Mouse (Mus musculus): ENCODE results near the gene Crct1. TPM values are rescaled to one million over a fixed set of nuclear protein-coding genes. Genes with fewer than 3 reads are reported as not detected.

The Crct1 gene
- not detected for total RNA-seq (2021)
- long read RNA-seq, experiment 1, result 0 reads
- long read RNA-seq, experiment 2, result 0 reads

DNA sequence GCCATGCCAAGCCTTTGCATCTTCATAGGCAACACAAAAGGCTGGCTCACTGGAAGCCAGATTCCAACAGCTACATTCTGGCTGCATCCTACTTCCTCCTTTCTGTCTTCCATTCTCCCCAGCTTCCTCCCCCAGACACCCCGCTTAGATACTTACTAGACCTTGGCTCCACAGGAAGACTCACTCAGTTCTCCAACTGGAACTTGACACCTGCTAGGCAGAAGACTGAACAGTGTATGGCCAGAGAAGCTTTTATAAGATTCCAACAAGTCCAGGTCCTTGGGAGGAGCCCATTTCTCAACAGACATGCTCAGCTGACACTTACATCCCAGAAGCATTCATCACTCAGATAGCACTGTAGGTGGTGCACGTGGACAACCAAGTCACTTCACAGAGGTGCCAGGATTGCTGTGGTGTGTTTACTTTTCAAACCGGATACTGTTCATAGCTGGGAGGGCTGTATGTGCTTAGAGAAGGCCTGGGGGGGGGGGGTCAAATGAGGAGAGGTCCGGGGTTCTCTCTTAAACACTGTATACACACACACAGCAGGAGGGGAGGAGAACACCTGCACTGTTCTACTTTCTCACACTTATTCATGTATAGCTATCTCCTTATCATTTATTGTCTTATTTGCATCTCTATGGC is at the start of gene Crct1:
Gene Crct1, minus strand, starts transcription at position 228 of the 645 bp plus-strand sequence.
- DNase-seq, result no peak
- intact Hi-C loops (cut with DNase I; ENCODE audit: low total_unique reads), result no loop called here

DNA sequence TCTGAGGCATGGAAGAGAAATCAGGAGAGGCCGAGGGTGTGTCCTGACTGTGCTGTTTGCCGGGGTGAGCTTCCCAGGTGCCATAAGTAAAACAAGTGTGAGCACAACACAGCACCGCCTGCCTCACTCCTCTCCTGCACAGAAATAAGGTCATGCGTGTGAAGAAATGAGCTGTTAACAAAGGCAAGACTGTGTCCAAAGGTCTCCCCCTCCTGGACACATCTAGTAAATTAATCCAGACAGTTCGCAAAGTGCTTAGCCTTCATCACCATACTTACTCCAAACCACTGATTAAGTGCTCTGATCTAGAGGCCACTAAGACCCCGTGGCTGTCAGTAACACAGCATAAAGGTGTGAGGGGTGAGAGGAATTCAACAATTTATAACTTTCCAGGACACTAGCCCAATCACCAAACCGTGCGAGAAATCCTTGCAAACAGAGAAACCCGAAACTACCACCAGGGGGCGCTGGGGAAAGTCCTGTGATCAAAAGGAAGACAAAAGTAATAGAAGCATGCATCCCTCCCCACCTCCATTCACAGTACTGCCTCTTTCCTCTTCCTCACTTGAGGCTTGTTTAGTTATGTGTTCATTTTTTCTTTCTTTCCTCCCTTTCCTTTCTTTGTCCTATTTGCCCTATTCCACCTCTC is 37.5 kb upstream of the Crct1 start:
- no peak for DNase-seq
- intact Hi-C loops (cut with DNase I; ENCODE audit: low total_unique reads), result no loop called here

DNA sequence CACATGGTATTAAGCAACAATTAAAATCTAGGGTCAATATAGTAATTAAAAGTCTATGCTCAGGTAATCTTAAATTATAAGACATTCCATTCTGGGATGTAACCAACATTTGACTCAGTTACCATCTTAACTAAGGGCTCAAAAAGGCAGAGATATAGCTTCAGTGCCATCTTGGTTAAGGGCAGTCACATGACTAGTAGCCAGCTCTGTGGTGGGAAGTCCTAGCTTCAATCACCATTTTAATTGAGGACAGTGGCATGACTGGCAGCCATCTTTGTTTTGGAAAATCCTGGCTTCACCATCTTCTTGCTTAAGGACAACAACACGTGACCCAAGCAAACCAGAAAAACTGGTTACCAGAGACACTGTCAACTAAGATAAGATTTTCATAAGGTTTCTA is 34.7 kb upstream of the Crct1 start:
- intact Hi-C loops (cut with DNase I; ENCODE audit: low total_unique reads), result no loop called here
- DNase-seq, result no peak

DNA sequence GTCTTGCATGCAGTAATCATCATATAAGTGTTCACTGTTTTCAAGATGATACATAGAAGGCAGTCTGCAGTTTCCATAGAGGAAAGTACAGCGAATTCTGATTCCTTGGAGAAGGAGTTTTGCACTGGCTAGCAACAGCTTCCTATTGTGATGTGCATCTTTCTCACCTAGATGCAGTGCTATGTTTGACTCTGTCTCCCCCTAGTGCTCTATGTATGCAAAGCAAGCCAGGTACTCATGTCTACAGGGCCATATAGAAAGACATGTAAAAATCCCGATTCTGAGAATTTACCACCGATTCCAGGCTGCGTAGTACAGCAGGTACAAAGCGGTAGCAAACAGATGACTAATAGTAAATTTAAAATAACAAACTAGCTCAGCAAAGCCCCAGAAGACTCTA is 16.0 kb upstream of the Crct1 start:
- DNase-seq, result no peak
- intact Hi-C loops (cut with DNase I; ENCODE audit: low total_unique reads), result no loop called here

DNA sequence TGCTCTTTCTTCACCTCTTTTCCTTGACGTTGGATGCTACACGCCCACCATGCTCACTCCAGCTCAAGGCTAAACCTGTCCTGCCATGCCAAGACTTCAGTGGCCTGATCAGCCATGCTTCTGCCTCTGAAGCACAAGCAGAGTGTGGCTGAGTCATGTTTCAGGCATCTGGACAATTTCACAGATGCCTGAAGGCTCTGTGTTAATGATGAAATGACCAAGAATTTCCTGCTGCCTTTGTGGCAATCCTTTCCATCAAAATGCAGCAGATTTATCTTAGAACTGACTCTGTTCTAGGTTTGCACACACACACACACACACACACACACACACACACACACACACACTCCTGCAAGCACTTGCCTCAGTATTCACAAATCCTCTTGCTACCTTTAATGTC is 10.0 kb upstream of the Crct1 start:
- intact Hi-C loops (cut with DNase I; ENCODE audit: low total_unique reads), result no loop called here
- no peak for DNase-seq

DNA sequence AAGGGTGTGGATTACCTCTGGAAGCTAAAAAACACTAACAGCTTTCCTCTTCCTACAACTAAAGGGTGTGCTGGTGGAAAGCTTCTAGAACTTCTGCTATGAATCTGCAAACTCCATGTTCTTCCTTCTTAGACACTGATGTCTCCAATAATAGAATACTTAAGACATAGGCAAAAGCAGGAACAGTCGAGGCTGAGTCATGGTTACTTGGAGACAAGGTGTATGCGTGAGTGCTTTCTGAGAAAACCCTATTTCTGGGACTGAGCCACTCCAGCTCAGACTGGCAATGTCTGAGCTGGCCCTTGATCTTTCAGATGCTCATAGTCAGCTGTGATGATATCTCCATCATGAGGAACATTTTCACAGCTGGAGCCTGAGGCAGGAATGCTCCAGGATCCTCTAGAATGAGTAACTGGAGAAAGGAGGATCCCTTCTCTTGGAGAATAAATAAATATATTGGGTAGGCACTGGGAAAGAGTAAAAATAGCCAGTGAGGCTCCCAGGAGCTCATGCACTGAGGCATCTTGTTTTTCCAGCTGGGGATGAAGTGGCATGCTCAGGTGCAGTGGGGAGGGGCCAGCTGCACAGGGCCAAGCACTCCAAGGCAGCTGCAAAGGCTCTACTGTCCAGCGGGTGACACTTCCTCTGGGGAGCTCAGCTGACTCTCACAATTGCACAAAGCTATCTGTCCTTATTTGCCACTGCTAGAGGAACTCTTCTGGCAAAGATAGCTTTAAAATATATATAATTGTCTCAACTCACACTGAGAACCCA is 8.1 kb upstream of the Crct1 start:
- no peak for DNase-seq
- intact Hi-C loops (cut with DNase I; ENCODE audit: low total_unique reads), result no loop called here

DNA sequence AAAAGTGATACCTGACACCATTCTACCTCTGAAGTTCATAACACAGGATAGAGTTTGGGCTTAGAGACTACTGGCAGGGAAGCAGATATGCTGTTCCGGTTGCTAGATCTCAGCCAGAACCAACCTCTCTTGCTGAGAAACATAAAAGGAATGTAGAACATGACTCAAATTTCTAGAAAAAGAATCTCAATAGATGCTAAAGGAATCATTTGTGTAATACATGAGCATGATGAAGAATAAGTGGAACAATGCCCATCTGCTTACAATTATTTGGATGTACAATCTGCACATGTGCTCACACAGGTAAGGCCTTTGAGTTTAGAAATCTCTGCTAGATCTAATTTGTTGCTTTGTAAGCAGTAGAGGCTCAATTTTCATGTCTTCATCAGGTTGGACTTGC is 5.7 kb upstream of the Crct1 start:
- no peak for DNase-seq
- intact Hi-C loops (cut with DNase I; ENCODE audit: low total_unique reads), result no loop called here

DNA sequence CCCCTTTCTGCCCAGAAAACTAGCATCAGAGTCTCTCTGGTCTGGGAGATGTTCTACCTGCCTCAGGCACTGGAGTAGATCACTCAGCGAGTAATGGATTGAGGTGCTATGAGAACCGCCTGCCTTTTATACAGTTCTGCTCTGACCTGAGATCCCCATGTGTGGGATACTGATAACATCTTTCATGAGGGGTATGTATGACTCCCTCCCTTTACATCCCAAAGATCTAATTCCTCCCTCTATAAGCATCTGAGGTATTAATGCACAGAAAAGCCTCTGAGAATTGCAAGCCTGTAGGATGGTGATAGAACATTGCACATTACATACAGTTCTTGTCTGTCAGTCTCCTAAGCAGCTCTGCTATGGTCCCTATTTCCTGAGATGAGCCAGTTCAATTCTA is 3.5 kb upstream of the Crct1 start, which contains the start of gene Lce1m:
Gene Lce1m, minus strand, starts transcription at position 101 of the 400 bp plus-strand sequence.
- DNase-seq, result no peak
- intact Hi-C loops (cut with DNase I; ENCODE audit: low total_unique reads), result no loop called here

DNA sequence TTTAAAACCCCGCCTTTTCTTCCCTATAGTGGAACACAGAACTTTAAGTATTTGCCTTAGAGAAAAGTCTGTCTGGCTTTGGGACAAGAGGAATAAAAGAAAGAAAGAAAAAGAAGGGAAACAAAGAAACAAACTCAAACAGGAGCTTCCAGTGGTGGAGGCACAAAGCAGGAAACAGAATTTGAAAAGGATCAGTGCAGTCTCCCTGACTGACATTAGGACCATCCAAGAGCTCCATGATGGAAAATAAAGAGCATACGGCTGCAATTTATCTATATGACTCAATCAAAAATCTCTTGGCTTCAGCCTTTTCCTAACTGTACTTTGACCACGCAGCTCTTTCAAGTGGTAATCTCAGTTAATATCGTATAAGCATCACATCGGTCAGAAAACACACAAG is 616 bp downstream of the Crct1 start:
- no peak for DNase-seq
- intact Hi-C loops (cut with DNase I; ENCODE audit: low total_unique reads), result no loop called here

DNA sequence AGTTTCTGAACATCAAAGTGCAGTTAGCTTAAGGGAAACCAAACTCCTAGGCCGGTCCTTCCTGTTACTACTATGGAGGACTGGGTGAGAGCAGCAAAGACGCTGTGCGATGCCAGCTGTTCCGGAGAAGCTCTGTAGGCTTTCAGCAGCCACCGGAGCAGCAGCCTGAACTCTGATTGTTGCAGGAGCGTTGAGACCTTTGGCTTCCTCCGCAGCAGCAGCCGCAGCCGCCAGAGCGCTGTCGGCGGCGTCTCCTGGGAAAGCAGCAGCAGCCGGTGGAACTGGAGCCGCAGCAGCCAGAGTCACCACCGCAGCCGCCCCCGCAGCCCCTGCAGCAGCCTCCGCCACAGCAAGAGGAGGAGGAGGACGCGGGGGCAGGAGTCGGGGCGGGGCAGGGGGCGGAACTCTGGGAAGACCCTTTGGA is 1.1 kb downstream of the Crct1 start:
- peak; percentile 25 for DNase-seq
- intact Hi-C loops (cut with DNase I; ENCODE audit: low total_unique reads), result no loop called here

DNA sequence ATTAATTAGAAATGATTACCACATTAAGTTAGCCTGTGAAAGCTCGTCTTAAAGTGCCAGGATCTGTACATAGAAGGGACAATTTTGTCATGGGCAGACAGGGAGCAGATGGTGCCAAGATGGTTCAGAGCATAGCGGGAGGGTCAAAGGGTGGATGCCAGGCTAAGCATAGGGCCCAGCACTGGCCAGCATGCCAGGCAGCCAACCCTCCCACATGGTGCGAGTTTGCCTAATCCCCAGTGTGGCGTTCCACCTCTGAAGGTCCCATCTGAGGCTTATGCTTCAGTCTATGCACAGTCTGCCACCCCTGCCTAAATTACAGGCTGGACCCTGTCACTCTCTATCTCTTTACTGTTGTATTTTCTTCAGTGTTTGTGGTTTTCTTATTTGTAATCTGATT is 12.6 kb downstream of the Crct1 start:
- intact Hi-C loops (cut with DNase I; ENCODE audit: low total_unique reads), result no loop called here
- no peak for DNase-seq

DNA sequence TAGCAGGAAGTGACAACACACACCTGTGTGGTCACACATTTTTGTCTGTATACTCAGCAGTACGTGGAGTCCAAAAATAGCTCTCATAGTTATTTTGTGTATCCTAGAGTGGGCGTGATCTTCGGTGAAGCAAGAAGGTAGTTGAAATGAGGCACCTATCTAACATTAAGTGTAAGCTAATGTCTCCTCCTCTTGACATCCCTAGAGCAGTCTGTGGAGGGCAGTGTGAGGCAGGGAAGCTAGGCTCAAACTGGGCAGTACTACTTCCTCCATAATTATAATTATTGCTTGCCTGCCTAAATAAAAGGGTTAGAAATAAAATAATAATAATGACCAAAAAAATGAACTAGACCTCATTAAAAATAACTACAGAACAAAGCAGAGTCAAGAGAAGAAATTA is 14.9 kb downstream of the Crct1 start:
- intact Hi-C loops (cut with DNase I; ENCODE audit: low total_unique reads), result no loop called here
- no peak for DNase-seq

DNA sequence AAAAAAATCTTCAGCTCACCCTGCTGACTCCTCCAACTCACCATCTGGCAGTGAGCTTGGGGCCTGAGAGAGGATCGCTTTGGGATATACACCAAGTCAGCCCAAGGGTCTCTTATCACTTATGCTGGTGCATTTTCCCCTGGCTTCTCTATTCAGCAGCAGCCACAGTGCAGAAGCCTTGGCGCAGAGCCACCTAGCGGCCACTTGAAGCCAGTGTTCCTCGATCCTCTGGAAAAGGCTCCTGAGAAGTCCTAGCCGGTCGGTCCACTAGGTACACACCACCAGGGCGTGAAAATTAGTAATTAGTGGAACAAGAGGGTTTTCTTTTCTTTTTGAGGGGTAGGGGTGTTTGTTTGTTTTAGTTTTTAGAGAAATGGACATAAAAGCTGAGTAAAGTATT is 16.8 kb downstream of the Crct1 start:
- intact Hi-C loops (cut with DNase I; ENCODE audit: low total_unique reads), result no loop called here
- peak; percentile 70 for DNase-seq

DNA sequence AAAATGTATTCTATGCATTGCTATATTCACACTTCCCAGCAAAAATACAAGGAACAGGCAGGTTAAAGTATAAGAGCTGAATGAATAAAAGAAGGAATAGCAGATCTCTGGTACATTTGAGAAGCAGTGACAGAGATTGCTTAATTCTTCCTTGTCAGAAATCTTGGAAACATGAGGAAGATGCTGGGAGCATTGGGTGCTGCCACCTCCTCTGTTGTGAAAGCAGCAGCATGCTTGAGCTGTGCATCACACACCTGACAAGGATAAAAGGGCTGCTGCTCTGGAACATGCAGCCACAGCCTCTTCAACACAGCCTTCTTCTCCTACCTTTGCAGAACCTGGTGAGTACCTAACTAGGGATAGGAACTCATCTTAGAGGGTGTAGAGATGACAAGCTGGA is 23.6 kb downstream of the Crct1 start, which contains the start of gene Lce3f:
Gene Lce3f, plus strand, starts transcription at position 301 of the 400 bp plus-strand sequence.
- intact Hi-C loops (cut with DNase I; ENCODE audit: low total_unique reads), result no loop called here
- DNase-seq, result no peak

DNA sequence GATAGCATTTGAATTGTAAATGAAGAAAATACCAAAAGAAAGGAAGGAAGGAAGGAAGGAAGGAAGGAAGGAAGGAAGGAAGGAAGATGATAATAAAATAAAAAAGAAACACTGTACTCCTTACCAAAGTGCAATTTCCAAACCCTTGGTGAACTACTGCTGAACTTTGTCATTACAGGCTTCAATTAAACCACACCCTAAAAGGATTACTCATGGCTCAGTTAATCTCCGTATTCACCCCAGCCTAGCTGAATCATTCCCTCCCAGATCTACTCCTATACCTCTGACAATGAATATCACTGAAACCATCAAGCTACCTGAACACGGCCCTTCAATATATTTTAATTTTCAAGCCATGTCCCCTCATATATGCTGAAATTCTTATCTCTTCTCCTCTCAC is 37.0 kb downstream of the Crct1 start:
- intact Hi-C loops (cut with DNase I; ENCODE audit: low total_unique reads), result no loop called here
- no peak for DNase-seq

DNA sequence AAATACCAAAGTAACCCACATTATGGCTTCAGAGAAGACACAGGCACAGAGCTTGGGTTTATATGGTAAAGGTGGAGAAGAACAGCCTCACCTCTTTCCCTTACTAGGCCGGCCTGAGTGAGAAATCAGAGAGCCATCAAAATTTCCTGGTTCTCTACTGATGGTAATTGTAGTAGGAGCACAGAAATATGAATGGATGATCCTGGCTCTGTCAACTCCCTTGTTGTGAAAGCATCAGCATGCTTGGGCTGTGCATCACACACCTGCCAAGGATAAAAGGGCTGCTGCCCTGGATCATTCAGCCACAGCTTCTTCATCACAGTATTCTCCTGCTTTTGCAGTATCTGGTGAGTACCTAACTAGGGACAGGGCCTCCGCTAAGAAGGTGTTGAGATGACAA is 48.7 kb downstream of the Crct1 start, which contains the start of gene Lce3e:
Gene Lce3e, plus strand, starts transcription at position 301 of the 400 bp plus-strand sequence.
- intact Hi-C loops (cut with DNase I; ENCODE audit: low total_unique reads), result no loop called here
- DNase-seq, result no peak

Other genes with a start within 250 kb of the Crct1 start
- not detected for gene Lce1i, start 236.8 kb downstream of the Crct1 start, total RNA-seq (2021)
- not detected for gene Lce1j, start 225.2 kb downstream of the Crct1 start, total RNA-seq (2021)
- not detected for gene Lce1k, start 207.8 kb downstream of the Crct1 start, total RNA-seq (2021)
- gene Kprp, start 188.4 kb downstream of the Crct1 start, total RNA-seq (2021), result not detected
- gene Lce1l, start 164.4 kb downstream of the Crct1 start, total RNA-seq (2021), result not detected
- not detected for gene 2310050C09Rik, start 145.5 kb downstream of the Crct1 start, total RNA-seq (2021)
- gene Lce3a, start 89.5 kb downstream of the Crct1 start, total RNA-seq (2021), result not detected
- gene Lce3b, start 82.7 kb downstream of the Crct1 start, total RNA-seq (2021), result not detected
- gene Lce3c, start 71.2 kb downstream of the Crct1 start, total RNA-seq (2021), result not detected
- gene Lce3d, start 58.3 kb downstream of the Crct1 start, total RNA-seq (2021), result not detected
- not detected for gene Lce3e, start 48.6 kb downstream of the Crct1 start, total RNA-seq (2021)
- gene Lce3f, start 23.5 kb downstream of the Crct1 start, total RNA-seq (2021), result not detected
- not detected for gene Lce1m, start 3.4 kb upstream of the Crct1 start, total RNA-seq (2021)
- not detected for gene Gm4858, start 53.1 kb upstream of the Crct1 start, total RNA-seq (2021)
- not detected for gene Crnn, start 129.1 kb upstream of the Crct1 start, total RNA-seq (2021)
- gene Flg2, start 181.6 kb upstream of the Crct1 start, total RNA-seq (2021), result not detected